Mouse (Mus musculus) brown adipose tissue, adult 24 weeks (tissue): ENCODE results near the gene A930033H14Rik. TPM values are rescaled to one million over a fixed set of nuclear protein-coding genes. Genes with fewer than 3 reads are reported as not detected.

Source experiments
- H3K27ac ChIP-seq: fragments of 200-500 bp; replicated peaks from 2 replicates; pipeline ENCODE4 v1.5.1; 2012; ENCODE audit warnings: low read depth, mild to moderate bottlenecking, low read length
- H3K4me1 ChIP-seq: fragments of 200-500 bp; 2 replicates; pipeline ENCODE4 v1.6.1; 2012; ENCODE audit warnings: low read length, mixed read lengths; ENCODE audit not compliant: control insufficient read depth, insufficient read depth, insufficient read length
- H3K4me3 ChIP-seq: fragments of 200-500 bp; 2 replicates; pipeline ENCODE4 v1.5.1; 2012; ENCODE audit warnings: low read depth, mild to moderate bottlenecking, low read length, moderate library complexity; ENCODE audit not compliant: insufficient read depth
- polyA plus RNA-seq: library from polyadenylated mRNA; stranded (reverse); fragments of >200 nt; gene quantifications from 2 replicates; pipeline ENCODE4 v1.2.4, GENCODE M21; 2012; ENCODE audit not compliant: missing spikeins, insufficient read depth, insufficient read length

The A930033H14Rik gene
- polyA plus RNA-seq, 1 experiment = 1.4 TPM

GRCm38 (mm10) chr10:69246762-69247161 lies 33.9 kb upstream of the A930033H14Rik start:
- peaks cover 16% of the 10 kb centered on the region for H3K4me1 ChIP-seq
- peak overlapping the region; percentile 93 for H3K27ac ChIP-seq
- peak overlapping the region; percentile 54 for H3K4me3 ChIP-seq

GRCm38 (mm10) chr10:69245906-69246668 lies 33.2 kb upstream of the A930033H14Rik start:
- peak overlapping the region; percentile 93 for H3K27ac ChIP-seq
- H3K4me3 ChIP-seq = no peak overlapping the region
- H3K4me1 ChIP-seq = peaks cover 16% of the 10 kb centered on the region

GRCm38 (mm10) chr10:69245151-69245550 lies 32.3 kb upstream of the A930033H14Rik start:
- no peak overlapping the region for H3K4me3 ChIP-seq
- H3K27ac ChIP-seq = no peak overlapping the region
- H3K4me1 ChIP-seq = peaks cover 19% of the 10 kb centered on the region

GRCm38 (mm10) chr10:69240530-69240929 lies 27.6 kb upstream of the A930033H14Rik start:
- Histone ChIP-seq H3K27ac (no peak overlapping the region), H3K4me3 (no peak overlapping the region), H3K4me1 (peaks cover 12% of the 10 kb centered on the region; the same call in 1 of the 2 replicates)

- H3K4me1 ChIP-seq = peaks cover 12% of the 10 kb centered on the region; the same call in 1 of the 2 replicates
- H3K4me3 ChIP-seq = no peak overlapping the region
- no peak overlapping the region for H3K27ac ChIP-seq
Observed at GRCm38 (mm10) chr10:69238311-69238710, 25.4 kb upstream of the A930033H14Rik start.

GRCm38 (mm10) chr10:69237781-69238180 lies 24.9 kb upstream of the A930033H14Rik start:
- no peak overlapping the region for H3K27ac ChIP-seq
- H3K4me3 ChIP-seq = no peak overlapping the region
- peaks cover 12% of the 10 kb centered on the region; the same call in 1 of the 2 replicates for H3K4me1 ChIP-seq

- Histone ChIP-seq H3K4me1 (peaks cover 12% of the 10 kb centered on the region; the same call in 1 of the 2 replicates), H3K27ac (no peak overlapping the region), H3K4me3 (no peak overlapping the region)
Observed at GRCm38 (mm10) chr10:69237185-69237584, 24.3 kb upstream of the A930033H14Rik start.

- no peaks in the 10 kb centered on the region for H3K4me1 ChIP-seq
- no peak overlapping the region for H3K4me3 ChIP-seq
- no peak overlapping the region for H3K27ac ChIP-seq
Observed at GRCm38 (mm10) chr10:69225951-69226350, 13.1 kb upstream of the A930033H14Rik start.

- Histone ChIP-seq H3K27ac (no peak overlapping the region), H3K4me3 (no peak overlapping the region), H3K4me1 (peaks cover under 1% of the 10 kb centered on the region; the same call in 1 of the 2 replicates)
Observed at GRCm38 (mm10) chr10:69225471-69225870, 12.6 kb upstream of the A930033H14Rik start.

GRCm38 (mm10) chr10:69224276-69224675 lies 11.4 kb upstream of the A930033H14Rik start:
- Histone ChIP-seq H3K4me3 (no peak overlapping the region), H3K27ac (no peak overlapping the region), H3K4me1 (peaks cover 11% of the 10 kb centered on the region)

- no peak overlapping the region for H3K4me3 ChIP-seq
- H3K27ac ChIP-seq = no peak overlapping the region
- peaks cover 14% of the 10 kb centered on the region for H3K4me1 ChIP-seq
Observed at GRCm38 (mm10) chr10:69223232-69223631, 10.3 kb upstream of the A930033H14Rik start.

- no peak overlapping the region for H3K4me3 ChIP-seq
- peaks cover 14% of the 10 kb centered on the region for H3K4me1 ChIP-seq
- H3K27ac ChIP-seq = no peak overlapping the region
Observed at GRCm38 (mm10) chr10:69221955-69222354, 9.1 kb upstream of the A930033H14Rik start.

- no peak overlapping the region for H3K27ac ChIP-seq
- H3K4me1 ChIP-seq = peaks cover 14% of the 10 kb centered on the region
- no peak overlapping the region for H3K4me3 ChIP-seq
Observed at GRCm38 (mm10) chr10:69221148-69221547, 8.2 kb upstream of the A930033H14Rik start.

- Histone ChIP-seq H3K27ac (peak overlapping the region; percentile 39; the same call in 1 of the 2 replicates), H3K4me1 (peaks cover 14% of the 10 kb centered on the region), H3K4me3 (peak overlapping the region; percentile 3; the same call in 1 of the 2 replicates)
Observed at GRCm38 (mm10) chr10:69220296-69220695, 7.4 kb upstream of the A930033H14Rik start.

GRCm38 (mm10) chr10:69219289-69219626 lies 6.4 kb upstream of the A930033H14Rik start:
- no peak overlapping the region for H3K4me3 ChIP-seq
- peak overlapping the region; percentile 0; the same call in 1 of the 2 replicates for H3K27ac ChIP-seq
- peaks cover 14% of the 10 kb centered on the region for H3K4me1 ChIP-seq
